Mouse (Mus musculus) embryonic facial prominence, embryonic 14.5 days (tissue): ENCODE results near the gene Heyl. TPM values are rescaled to one million over a fixed set of nuclear protein-coding genes. Genes with fewer than 3 reads are reported as not detected.

Experiments used
- ATAC-seq: fragments of 200-750 bp; cut with Nextera tagmentation; 2 replicates; pipeline ENCODE4 v1.8.0; 2017; ENCODE audit warnings: low read depth, moderate number of reproducible peaks, moderate TSS enrichment
- DNase-seq: peaks from one replicate; pipeline ENCODE4 v3.0.0-alpha.2; 2015; ENCODE audit warnings: low spot score
- H3K27ac ChIP-seq: fragments of 300-500 bp; sonication (generic); replicated peaks from 2 replicates; pipeline ENCODE4 v1.5.1; 2014; ENCODE audit warnings: low read depth, mild to moderate bottlenecking, low read length, moderate library complexity
- H3K27me3 ChIP-seq: fragments of 300-500 bp; sonication (generic); replicated peaks from 2 replicates; pipeline ENCODE4 v1.6.1; 2014; ENCODE audit warnings: low read length; ENCODE audit not compliant: control insufficient read depth, insufficient read depth
- H3K36me3 ChIP-seq: fragments of 300-500 bp; sonication (generic); 2 replicates; pipeline ENCODE4 v1.6.1; 2014; ENCODE audit warnings: low read length, mixed read lengths; ENCODE audit not compliant: control insufficient read depth, insufficient read depth
- H3K4me1 ChIP-seq: fragments of 300-500 bp; sonication (generic); 2 replicates; pipeline ENCODE4 v1.6.1; 2014; ENCODE audit warnings: antibody characterized with exemption, low read length; ENCODE audit not compliant: control insufficient read depth, insufficient read depth
- H3K4me2 ChIP-seq: fragments of 300-500 bp; sonication (generic); 2 replicates; pipeline ENCODE4 v1.6.1; 2014; ENCODE audit warnings: low read depth, mild to moderate bottlenecking, low read length, moderate library complexity, mixed read lengths
- H3K4me3 ChIP-seq: fragments of 300-500 bp; sonication (generic); 2 replicates; pipeline ENCODE4 v1.5.1; 2014; ENCODE audit warnings: low read depth, mild to moderate bottlenecking, low read length
- H3K9ac ChIP-seq: fragments of 300-500 bp; sonication (generic); 2 replicates; pipeline ENCODE4 v1.6.1; 2014; ENCODE audit warnings: low read depth, mild to moderate bottlenecking, low read length, moderate library complexity, mixed read lengths
- H3K9me3 ChIP-seq: fragments of 300-500 bp; sonication (generic); 2 replicates; pipeline ENCODE4 v1.6.1; 2016; ENCODE audit warnings: low read length; ENCODE audit not compliant: control insufficient read depth
- WGBS: fragments of 180-500 bp; shearing (Covaris S2); extraction: QIAGEN DNeasy Blood & Tissue Kit; methylation state at CpG from one replicate; pipeline ENCODE4 v1.1.7; 2014; 5-methylcytosine and 5-hydroxymethylcytosine counted together
- polyA plus RNA-seq: library from polyadenylated mRNA; unstranded; fragments of >200 nt; fragmentation: Nextera tagmentation; extraction: Ambion mirVana; gene quantifications from 2 replicates; pipeline ENCODE4 v1.2.1, GENCODE M21; 2014

The Heyl gene
- polyA plus RNA-seq, 1 experiment from 2014 or later, result 19.1 TPM

DNA sequence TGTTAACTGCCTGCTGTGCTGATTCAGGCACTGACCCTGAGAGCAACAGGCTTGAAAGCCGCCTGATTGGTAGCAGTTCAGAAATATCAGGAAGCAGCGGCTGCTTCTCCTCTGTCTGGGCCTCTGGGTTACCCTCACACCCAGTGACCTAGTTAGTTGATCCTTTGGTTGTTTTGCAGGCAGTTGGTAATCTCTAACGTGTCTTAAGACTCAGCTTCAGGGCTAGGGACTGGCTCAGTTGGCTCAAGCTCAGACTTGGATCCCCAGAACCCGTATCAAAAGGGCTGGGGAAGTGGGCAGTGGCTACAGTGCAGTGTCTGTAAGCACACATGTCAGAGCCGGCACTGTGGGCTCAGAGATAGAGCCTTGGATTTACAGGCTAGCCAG, 62.8 kb downstream of the Heyl start:
- H3K9ac ChIP-seq, result no peak overlapping the region
- 82% methylated on average over 5 of the region's 5 CpGs for WGBS
- ATAC-seq, result no peak
- H3K4me1 ChIP-seq, result no peaks in the 10 kb centered on the region
- no peaks in the 10 kb centered on the region for H3K9me3 ChIP-seq
- DNase-seq, result no peak
- no peak overlapping the region for H3K4me3 ChIP-seq
- H3K36me3 ChIP-seq, result peaks cover 96% of the 10 kb centered on the region
- no peaks in the 10 kb centered on the region for H3K27me3 ChIP-seq
- H3K4me2 ChIP-seq, result no peak overlapping the region
- no peak overlapping the region for H3K27ac ChIP-seq

DNA sequence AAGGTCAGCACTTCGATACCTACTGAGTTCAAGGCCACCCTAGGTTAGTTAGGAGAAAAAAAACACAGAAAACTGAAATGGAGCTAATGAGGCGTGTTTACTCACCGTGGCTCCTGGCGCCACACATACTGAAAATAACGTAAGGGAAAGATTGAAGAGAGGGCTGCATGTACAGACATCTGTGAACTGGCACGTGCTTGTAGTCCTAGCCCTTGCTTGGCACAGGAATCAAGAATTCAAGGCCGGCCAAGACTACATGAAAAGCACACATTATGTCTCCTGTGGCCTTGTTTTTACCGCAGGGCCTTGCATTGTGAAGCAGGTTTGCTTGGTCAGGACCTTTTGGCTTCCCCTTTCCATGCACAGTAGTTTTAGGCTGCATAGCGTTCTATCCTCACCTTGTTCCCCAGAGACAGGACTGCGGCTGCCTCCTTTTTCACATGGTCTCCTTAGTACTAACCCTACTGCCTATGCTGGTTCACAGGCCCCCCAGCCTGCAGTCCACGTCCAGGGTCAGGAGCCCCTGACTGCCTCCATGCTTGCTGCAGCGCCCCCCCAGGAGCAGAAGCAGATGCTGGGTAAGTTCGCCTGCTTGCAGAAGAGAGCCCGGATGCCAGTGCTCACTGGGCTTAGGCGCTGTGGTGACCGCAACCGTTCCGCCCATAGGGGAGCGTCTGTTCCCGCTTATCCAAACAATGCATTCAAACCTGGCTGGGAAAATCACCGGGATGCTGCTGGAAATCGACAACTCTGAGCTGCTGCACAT, 64.0 kb downstream of the Heyl start:
- Histone ChIP-seq H3K4me2 (no peak overlapping the region), H3K27me3 (no peaks in the 10 kb centered on the region), H3K9ac (no peak overlapping the region), H3K9me3 (no peaks in the 10 kb centered on the region), H3K27ac (no peak overlapping the region), H3K4me1 (no peaks in the 10 kb centered on the region), H3K36me3 (peaks cover 92% of the 10 kb centered on the region), H3K4me3 (no peak overlapping the region)
- no peak for ATAC-seq
- WGBS, result 87% methylated on average over 21 of the region's 22 CpGs
- no peak for DNase-seq

DNA sequence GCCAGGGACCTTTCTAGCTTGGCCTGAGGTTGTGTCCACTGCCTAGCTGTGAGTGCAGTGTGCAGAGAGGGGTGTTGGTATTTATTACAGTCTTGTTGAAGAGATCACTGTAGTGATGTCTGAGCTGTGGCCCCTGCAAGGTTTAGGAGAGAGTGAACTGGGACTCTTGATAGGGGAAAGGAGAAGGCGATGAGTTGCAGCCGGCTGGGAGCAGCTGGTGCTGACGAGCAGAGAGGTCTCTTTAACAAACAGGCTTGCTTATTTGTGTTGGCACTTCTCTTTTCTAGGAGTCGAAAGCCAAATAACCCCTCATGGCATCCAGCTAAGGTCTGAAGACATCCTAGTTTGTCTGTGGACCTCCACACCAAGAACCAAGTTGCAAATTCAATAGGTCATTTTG, 64.9 kb downstream of the Heyl start:
- DNase-seq, result no peak
- Histone ChIP-seq H3K36me3 (peaks cover 92% of the 10 kb centered on the region), H3K27me3 (no peaks in the 10 kb centered on the region), H3K27ac (no peak overlapping the region), H3K9ac (no peak overlapping the region), H3K4me2 (no peak overlapping the region), H3K4me1 (no peaks in the 10 kb centered on the region), H3K9me3 (no peaks in the 10 kb centered on the region), H3K4me3 (no peak overlapping the region)
- WGBS, result 79% methylated on average over 4 of the region's 4 CpGs
- ATAC-seq, result no peak

DNA sequence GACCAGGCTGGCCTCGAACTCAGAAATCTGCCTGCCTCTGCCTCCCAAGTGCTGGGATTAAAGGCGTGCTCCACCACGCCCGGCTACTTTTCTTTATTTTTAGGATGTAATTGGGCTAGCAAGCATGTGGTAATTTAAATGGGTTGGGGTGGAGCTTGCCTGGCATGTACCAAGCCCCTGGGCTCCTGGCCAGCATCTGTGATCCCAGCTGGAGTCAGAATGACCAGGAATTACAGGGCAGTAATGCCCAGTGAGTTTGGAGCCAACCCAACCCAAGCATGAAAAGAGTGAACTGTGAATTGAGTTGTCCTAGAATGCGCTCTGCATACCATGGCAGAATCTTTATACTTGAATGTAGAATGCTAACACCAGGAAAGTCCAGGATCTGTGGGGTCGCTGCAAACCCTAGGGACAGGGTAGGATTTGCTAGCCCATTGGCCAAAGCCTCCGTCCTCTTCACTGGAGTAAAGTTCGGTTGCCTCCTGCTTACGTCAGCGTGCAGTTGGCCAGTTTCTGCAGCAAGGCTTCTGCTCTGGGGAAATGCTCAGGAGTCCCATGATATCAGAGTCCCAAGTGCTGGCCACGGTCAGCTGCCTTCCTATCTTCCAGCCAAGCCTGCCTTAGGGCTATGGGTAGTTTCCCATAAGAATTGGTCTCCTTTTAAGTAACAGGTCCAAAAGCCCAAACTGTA, 65.8 kb downstream of the Heyl start:
- Histone ChIP-seq H3K9ac (no peak overlapping the region), H3K4me3 (no peak overlapping the region), H3K9me3 (no peaks in the 10 kb centered on the region), H3K27ac (no peak overlapping the region), H3K4me1 (no peaks in the 10 kb centered on the region), H3K4me2 (no peak overlapping the region), H3K36me3 (peaks cover 89% of the 10 kb centered on the region), H3K27me3 (no peaks in the 10 kb centered on the region)
- ATAC-seq, result no peak
- DNase-seq, result no peak
- 94% methylated on average over 11 of the region's 11 CpGs for WGBS

Other genes with a start within 250 kb of the Heyl start
- 26.9 and 29.3 TPM in 2 replicates for gene Mycl, start 237.9 kb upstream of the Heyl start, polyA plus RNA-seq
- 18.8 and 19.4 TPM in 2 replicates for gene Trit1, start 217.0 kb upstream of the Heyl start, polyA plus RNA-seq
- 0.90 and 1.1 TPM in 2 replicates for gene Bmp8b, start 128.4 kb upstream of the Heyl start, polyA plus RNA-seq
- not detected in 2 replicates for gene Oxct2b, start 117.3 kb upstream of the Heyl start, polyA plus RNA-seq
- 77.8 and 84.3 TPM in 2 replicates for gene Ppie, start 93.6 kb upstream of the Heyl start, polyA plus RNA-seq
- 0.50 and 0.81 TPM in 2 replicates for gene Hpcal4, start 50.3 kb upstream of the Heyl start, polyA plus RNA-seq
- gene Nt5c1a, start 32.1 kb upstream of the Heyl start, polyA plus RNA-seq, result 0.22 TPM in 1 of 2 replicates, not detected in the other
- gene Pabpc4, start 28.8 kb downstream of the Heyl start, polyA plus RNA-seq, result 60.4 and 60.8 TPM in 2 replicates
- gene Oxct2a, start 90.1 kb downstream of the Heyl start, polyA plus RNA-seq, result not detected in 2 replicates
- 2.3 and 3.4 TPM in 2 replicates for gene Bmp8a, start 109.7 kb downstream of the Heyl start, polyA plus RNA-seq